Mouse (Mus musculus) bone marrow, adult 2 months (tissue): ENCODE results near the gene Cdkn1a.

Source experiments
- CTCF ChIP-seq: fragments of 200-500 bp; IDR thresholded peaks from 2 replicates; pipeline ENCODE4 v1.5.1; 2011; ENCODE audit warnings: low read length, control low read depth; ENCODE audit not compliant: control insufficient read depth, insufficient read depth
- POLR2A ChIP-seq: fragments of 200-500 bp; IDR thresholded peaks from 2 replicates; pipeline ENCODE4 v1.6.1; 2011; ENCODE audit warnings: low read depth, mild to moderate bottlenecking, control low read depth, low read length, borderline replicate concordance; ENCODE audit not compliant: control insufficient read depth

GRCm38 (mm10) chr17:29063121-29063987 is 27.4 kb upstream of the Cdkn1a start:
- TF ChIP-seq CTCF (no peak), POLR2A (no peak)
